Comparison of ENCODE assay signal across 9 mouse cellular contexts in the genomic region with DNA sequence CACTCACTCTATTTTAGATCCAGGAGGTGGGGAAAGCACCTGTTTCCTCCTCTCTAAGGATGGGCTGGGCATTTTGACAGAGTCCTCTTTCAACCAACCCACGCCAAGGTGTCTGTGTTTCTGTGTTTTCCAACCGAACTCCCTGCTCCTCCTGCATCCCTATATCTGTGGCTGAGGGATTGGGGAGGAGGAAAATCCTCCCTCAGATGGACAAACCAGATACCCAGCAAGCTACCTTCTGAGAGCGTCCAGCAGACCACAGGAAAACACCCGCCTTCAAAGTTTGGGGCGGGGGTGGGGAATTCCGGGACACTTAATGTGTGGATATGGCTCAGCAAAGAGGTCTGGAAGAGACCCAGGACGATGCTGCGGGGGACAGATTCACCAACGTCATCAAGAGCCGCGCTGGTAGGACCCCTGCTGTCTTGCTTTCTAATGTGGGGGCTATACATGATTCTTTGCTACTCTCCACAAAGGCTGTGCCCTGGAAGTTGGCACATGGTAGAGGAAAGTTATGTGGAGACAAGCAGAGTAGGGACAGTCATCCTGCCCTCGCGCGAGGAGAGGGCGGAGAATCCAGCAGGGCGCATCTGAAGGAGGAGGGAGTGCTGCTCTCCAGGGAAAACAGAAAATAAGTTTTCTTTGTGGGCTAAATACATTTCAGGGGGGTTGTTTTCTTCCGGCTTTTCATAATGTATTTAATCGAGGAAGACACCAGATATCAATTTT.
DNase-seq lines count a peak whose midpoint lies in the region; ATAC-seq and TF ChIP-seq lines count a peak whose summit lies in the region.
"Had no signal": no experiment of that assay in that cellular context is flagged by ENCODE, and none has a peak within 500 bp of the region (broad histone marks: within the 10 kb centered on the region; RNA-seq: fewer than 3 reads in every experiment).

No protein-coding gene starts in this region.

- 29% methylated on average over 18 of the region's 18 CpGs for WGBS in hindbrain, postnatal 0 days
- 27% methylated on average over 18 of the region's 18 CpGs for WGBS in neural tube, embryonic 11.5 days

- TF ChIP-seq CTCF in hindbrain, postnatal 0 days (IDR thresholded peaks at IDR 0.05; ENCODE audit: low read depth), result no peak

- H3K9me3 ChIP-seq in hindbrain, postnatal 0 days (ENCODE audit: low read length), result no peaks in the 10 kb centered on the region
- no peaks in the 10 kb centered on the region for H3K9me3 ChIP-seq in neural tube, embryonic 11.5 days (ENCODE audit: control insufficient read depth, low read length)

- peak; percentile 43 for DNase-seq in heart, adult 11 months
- no peak for DNase-seq in heart, adult 8-10 months (ENCODE audit: low spot score)
- DNase-seq in embryo, embryonic 10.5 days (ENCODE audit: low spot score), result peak; percentile 2
- DNase-seq in hindbrain, postnatal 0 days (ENCODE audit: low spot score), result peak; percentile 5
- DNase-seq in neural tube, embryonic 11.5 days (ENCODE audit: low spot score), result peak; percentile 20
- no peak for DNase-seq in spleen, postnatal 36 days (ENCODE audit: low spot score in 2 of 2)
- DNase-seq in adrenal gland, postnatal 10 days, result no peak
- DNase-seq in gastrocnemius, postnatal 4 days (ENCODE audit: low spot score in 2 of 2), result no peak

- no peak overlapping the region for H3K27ac ChIP-seq in hindbrain, postnatal 0 days
- H3K27ac ChIP-seq in neural tube, embryonic 11.5 days (ENCODE audit: low read depth, low read length), result no peak overlapping the region
- H3K27ac ChIP-seq: liver, embryonic 14.5 days had no signal

- peak overlapping the region; percentile 33 for H3K4me3 ChIP-seq in hindbrain, postnatal 0 days (ENCODE audit: low read length)
- H3K4me3 ChIP-seq in neural tube, embryonic 11.5 days (ENCODE audit: low read depth, low read length), result no peak overlapping the region

- peak overlapping the region; percentile 51 for H3K4me2 ChIP-seq in hindbrain, postnatal 0 days (ENCODE audit: low read depth, low read length)
- peak overlapping the region; percentile 22 for H3K4me2 ChIP-seq in neural tube, embryonic 11.5 days (ENCODE audit: low read depth)

- H3K9ac ChIP-seq in hindbrain, postnatal 0 days (replicated peaks; ENCODE audit: low read length), result no peak overlapping the region; the same call in 1 of the 2 replicates
- no peak overlapping the region for H3K9ac ChIP-seq in neural tube, embryonic 11.5 days (ENCODE audit: low read length)
- H3K9ac ChIP-seq: liver, embryonic 14.5 days had no signal

- H3K4me1 ChIP-seq in hindbrain, postnatal 0 days (ENCODE audit: insufficient read depth, low read length), result no peaks in the 10 kb centered on the region
- H3K4me1 ChIP-seq in neural tube, embryonic 11.5 days (ENCODE audit: control insufficient read depth, insufficient read depth, low read length), result no peaks in the 10 kb centered on the region

- H3K36me3 ChIP-seq in hindbrain, postnatal 0 days (ENCODE audit: insufficient read depth, low read length), result no peaks in the 10 kb centered on the region
- no peaks in the 10 kb centered on the region for H3K36me3 ChIP-seq in neural tube, embryonic 11.5 days (ENCODE audit: control insufficient read depth, insufficient read depth, low read length)

- H3K27me3 ChIP-seq in hindbrain, postnatal 0 days (ENCODE audit: insufficient read depth, low read length), result no peaks in the 10 kb centered on the region
- no peaks in the 10 kb centered on the region for H3K27me3 ChIP-seq in neural tube, embryonic 11.5 days (ENCODE audit: control insufficient read depth, insufficient read depth, low read length)

- ATAC-seq in hindbrain, postnatal 0 days, result 0 out of 2 replicates have a peak, but pooled peaks have one; percentile 43
- ATAC-seq in neural tube, embryonic 11.5 days (ENCODE audit: insufficient read depth, low FRiP score, low TSS enrichment), result no peak

Comparison
In these comparisons a context has a peak if more than half of its experiments do, and no peak if none do; other contexts are left out.
1. DNase-seq: peak in heart, adult 11 months (single experiment), embryo, embryonic 10.5 days (single experiment), hindbrain, postnatal 0 days (single experiment) and neural tube, embryonic 11.5 days (single experiment); none in heart, adult 8-10 months (single experiment), spleen, postnatal 36 days (0 of 2), adrenal gland, postnatal 10 days (single experiment) and gastrocnemius, postnatal 4 days (0 of 2).